Mouse (Mus musculus): ENCODE results near the gene Blcap. TPM values are rescaled to one million over a fixed set of nuclear protein-coding genes. Genes with fewer than 3 reads are reported as not detected.
A peak's percentile ranks its signal among the peaks of the same experiment; 100 is the strongest.

Blcap gene
- polyA plus RNA-seq, 1 experiment from 2014 or later = 36.5 TPM

- H3K27me3 ChIP-seq (ENCODE audit: control insufficient read depth, insufficient read depth, low read length) = peaks cover 26% of the 10 kb centered on the region
- no peaks in the 10 kb centered on the region for H3K36me3 ChIP-seq (ENCODE audit: control insufficient read depth, insufficient read depth, low read length)
- H3K9me3 ChIP-seq (replicated peaks; ENCODE audit: control insufficient read depth, low read length) = no peaks in the 10 kb centered on the region
- H3K9ac ChIP-seq (ENCODE audit: low read depth, low read length) = no peak overlapping the region
- H3K4me3 ChIP-seq (ENCODE audit: low read depth, low read length) = no peak overlapping the region
- WGBS (ENCODE audit: insufficient replicate concordance) = 26% methylated on average over 14 of the region's 14 CpGs
- H3K4me2 ChIP-seq = peak overlapping the region; percentile 45
- H3K27ac ChIP-seq (ENCODE audit: low read depth, low read length) = no peak overlapping the region
- ATAC-seq (replicated peaks; ENCODE audit: insufficient number of reproducible peaks, low FRiP score, low TSS enrichment) = 0 out of 2 replicates have a peak, but pooled peaks have one; percentile 12
- H3K4me1 ChIP-seq (ENCODE audit: control insufficient read depth, insufficient read depth, low read length) = no peaks in the 10 kb centered on the region; the same call in none of the 2 replicates
These were observed 64.3 kb downstream of the Blcap start for GRCm38 (mm10) chr2:157506779-157507178.

Small RNA genes within 50 kb of the gene (microRNA-seq; reads per million reads assigned to microRNA genes)
- gene Gm23134 (ENCODE audit: borderline number of aligned reads) = 5.1 reads per million, percentile 39 among the genes with 10 or more reads in this experiment

Other genes with a start within 250 kb of the Blcap start
- gene Ghrh, start 223.8 kb downstream of the Blcap start, polyA plus RNA-seq (2014; fragmentation: Nextera tagmentation; extraction: Ambion mirVana) = not detected in 2 replicates
- 29.8 and 35.8 TPM in 2 replicates for gene Manbal, start 203.7 kb downstream of the Blcap start, polyA plus RNA-seq (2014; fragmentation: Nextera tagmentation; extraction: Ambion mirVana)
- 4.7 and 6.2 TPM in 2 replicates for gene Src, start 152.8 kb downstream of the Blcap start, polyA plus RNA-seq (2014; fragmentation: Nextera tagmentation; extraction: Ambion mirVana)
- gene Nnat, start 11.2 kb downstream of the Blcap start, polyA plus RNA-seq (2014; fragmentation: Nextera tagmentation; extraction: Ambion mirVana) = 145 and 201 TPM in 2 replicates
- 36.3 and 40.1 TPM in 2 replicates for gene Ctnnbl1, start 166.1 kb upstream of the Blcap start, polyA plus RNA-seq (2014; fragmentation: Nextera tagmentation; extraction: Ambion mirVana)